Mouse (Mus musculus): Measurements from ENCODE around the gene Polq. TPM values are rescaled to one million over a fixed set of nuclear protein-coding genes. Genes with fewer than 3 reads are reported as not detected.

The Polq gene
- 16.0 and 16.5 TPM in 2 replicates for polyA plus RNA-seq (2016; fragmentation: Nextera tagmentation; extraction: Ambion mirVana)

DNA sequence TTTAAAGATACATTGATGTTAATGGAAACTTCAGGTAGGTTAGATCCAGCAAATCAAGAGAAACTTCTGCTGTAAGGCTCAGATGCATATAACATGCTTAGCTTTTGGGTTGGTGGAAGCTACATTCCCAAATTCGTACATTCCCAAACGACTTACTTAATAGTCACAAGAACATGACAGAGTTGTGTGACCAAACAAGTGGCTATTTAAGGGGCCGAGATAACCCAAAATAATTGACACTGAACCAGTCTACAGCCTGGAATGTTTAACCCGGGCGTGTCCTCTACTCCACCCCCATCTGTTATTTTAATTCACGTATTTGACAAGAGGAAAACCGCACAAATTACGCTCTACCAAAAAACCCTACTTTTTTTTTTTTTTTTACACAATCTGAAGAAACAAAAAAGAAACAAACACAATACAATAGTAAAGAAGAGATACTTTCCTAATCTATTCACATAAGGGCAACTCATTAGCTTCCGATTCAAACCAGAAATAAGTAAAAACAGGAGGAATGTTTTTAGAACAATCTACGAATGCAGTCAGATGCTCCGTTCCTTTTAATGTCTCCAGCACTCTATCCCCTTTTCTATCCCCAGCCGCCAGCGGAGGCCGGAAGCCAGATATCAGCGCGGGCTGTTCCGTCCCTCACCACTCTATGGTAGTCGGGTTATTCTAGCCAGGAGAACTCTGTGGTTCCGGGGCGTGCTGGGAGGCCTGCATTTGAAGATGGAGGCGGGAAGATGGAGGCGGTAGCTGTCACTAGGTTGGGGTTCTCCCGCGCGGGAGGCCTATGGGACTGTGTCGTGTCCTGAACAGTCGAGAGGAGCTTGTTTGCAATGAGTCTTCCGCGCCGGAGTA is at the start of gene Polq:
Gene Polq, plus strand, starts transcription at position 726 of the 861 bp plus-strand sequence.
- Histone ChIP-seq H3K36me3 (peaks cover 15% of the 10 kb centered on the region), H3K4me3 (peak within 1 kb of the TSS; percentile 93), H3K27ac (peak within 1 kb of the TSS; percentile 88), H3K27me3 (ENCODE audit: low read depth, poor library complexity, severe bottlenecking) (no peaks in the 10 kb centered on the region), H3K4me1 (peaks cover 14% of the 10 kb centered on the region; the same call in 1 of the 2 replicates), H3K9me3 (replicated peaks) (no peaks in the 10 kb centered on the region)
- peak; percentile 91 for DNase-seq (ENCODE audit: low spot score)
- WGBS = 8% methylated on average over 30 of the region's 30 CpGs

DNA sequence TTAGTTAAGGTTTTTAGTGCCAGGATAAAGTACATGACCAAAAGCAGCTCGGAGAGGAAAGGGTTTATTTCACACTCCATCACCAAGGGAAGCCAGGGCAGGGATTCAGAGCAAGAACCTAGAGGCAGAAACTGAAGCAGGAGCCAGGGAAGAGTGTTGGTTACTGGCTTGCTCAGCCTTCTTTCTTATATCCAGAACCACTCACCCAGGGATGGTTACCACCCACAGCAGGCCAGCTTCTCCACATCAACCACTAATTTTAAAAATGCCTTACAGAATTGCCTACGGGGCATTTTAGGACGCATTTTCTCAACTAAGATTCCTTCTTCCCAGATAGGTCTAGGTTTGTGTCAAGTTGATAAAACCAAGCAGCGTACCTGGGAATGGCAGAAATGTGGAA is 48.2 kb upstream of the Polq start:
- H3K36me3 ChIP-seq = no peaks in the 10 kb centered on the region
- H3K27me3 ChIP-seq (ENCODE audit: low read depth, poor library complexity, severe bottlenecking) = no peaks in the 10 kb centered on the region
- H3K27ac ChIP-seq = no peak overlapping the region
- WGBS = 84% methylated on average over 4 of the region's 4 CpGs
- no peaks in the 10 kb centered on the region for H3K9me3 ChIP-seq (replicated peaks)
- DNase-seq (ENCODE audit: low spot score) = no peak
- no peak overlapping the region for H3K4me3 ChIP-seq
- 0 out of 2 replicates have a peak, but pooled peaks cover 3% of the 10 kb centered on the region for H3K4me1 ChIP-seq

DNA sequence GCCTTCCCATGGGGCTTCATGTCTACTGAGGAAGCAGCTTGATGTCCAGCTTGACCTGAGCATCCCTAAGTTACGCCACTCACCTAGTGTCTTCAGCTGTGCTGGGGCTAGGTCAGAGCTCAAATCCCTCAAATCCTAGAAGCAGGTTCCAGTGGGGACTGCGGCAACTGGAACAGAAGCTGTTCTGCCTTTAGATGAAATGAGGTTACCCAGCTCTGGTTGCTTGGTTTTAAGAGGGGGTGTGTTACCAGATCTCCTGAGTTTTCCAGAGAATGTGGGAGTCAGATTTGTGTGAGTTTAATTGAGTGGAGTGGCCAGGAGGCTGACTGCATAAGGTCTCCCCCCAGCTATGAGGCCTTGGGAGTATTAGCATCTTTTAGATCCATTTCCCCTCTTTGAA is 32.5 kb upstream of the Polq start:
- WGBS = 92% methylated on average over 2 of the region's 2 CpGs
- Histone ChIP-seq H3K9me3 (replicated peaks) (no peaks in the 10 kb centered on the region), H3K36me3 (no peaks in the 10 kb centered on the region), H3K27ac (no peak overlapping the region), H3K4me3 (no peak overlapping the region), H3K27me3 (ENCODE audit: low read depth, poor library complexity, severe bottlenecking) (no peaks in the 10 kb centered on the region), H3K4me1 (no peaks in the 10 kb centered on the region)
- no peak for DNase-seq (ENCODE audit: low spot score)

DNA sequence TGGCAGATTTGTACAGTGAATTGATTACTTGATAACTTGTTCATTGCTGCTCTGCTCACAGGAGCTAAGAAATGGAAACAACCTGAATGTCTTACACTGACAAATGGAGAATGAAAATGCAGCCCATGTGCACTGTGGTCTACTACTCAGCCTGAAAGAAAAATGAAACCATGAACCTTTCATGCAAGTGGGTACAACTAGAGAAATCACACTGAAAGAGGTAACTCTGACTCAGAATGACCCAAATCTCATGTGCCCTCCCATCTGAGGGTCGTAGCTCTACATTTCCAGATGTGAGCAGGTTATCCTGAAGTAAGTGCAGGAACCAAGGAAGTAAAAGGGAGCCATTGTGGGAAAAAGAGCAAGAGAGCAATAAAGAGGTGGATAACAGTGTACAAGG is 27.8 kb upstream of the Polq start:
- H3K27me3 ChIP-seq (ENCODE audit: low read depth, poor library complexity, severe bottlenecking) = no peaks in the 10 kb centered on the region
- H3K27ac ChIP-seq = no peak overlapping the region
- no peak overlapping the region for H3K4me3 ChIP-seq
- DNase-seq (ENCODE audit: low spot score) = no peak
- 0 out of 2 replicates have a peak, but pooled peaks cover 3% of the 10 kb centered on the region for H3K4me1 ChIP-seq
- H3K36me3 ChIP-seq = no peaks in the 10 kb centered on the region
- no peaks in the 10 kb centered on the region for H3K9me3 ChIP-seq (replicated peaks)
- 82% methylated on average over 1 of the region's 1 CpGs for WGBS

DNA sequence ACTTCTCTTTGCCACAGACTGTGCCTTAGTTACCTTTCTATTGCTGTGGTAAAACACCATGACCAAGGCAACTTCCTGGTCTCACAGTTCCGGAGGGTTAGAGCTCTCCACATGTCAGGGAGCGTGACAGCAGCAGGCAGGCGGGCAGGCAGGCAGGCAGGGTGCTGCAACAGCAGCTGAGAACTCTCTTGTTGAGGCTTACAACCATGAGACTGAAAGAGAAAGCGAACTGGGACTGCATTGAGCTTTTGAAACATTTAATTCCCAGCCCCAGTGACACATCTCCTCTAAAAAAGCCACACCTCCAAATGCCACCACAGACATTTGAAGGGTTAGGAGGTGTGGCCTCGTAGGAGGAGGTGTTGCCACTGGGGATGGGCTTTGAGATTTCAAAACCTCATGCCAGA is 25.9 kb upstream of the Polq start:
- no peaks in the 10 kb centered on the region for H3K36me3 ChIP-seq
- H3K27ac ChIP-seq = no peak overlapping the region
- H3K4me3 ChIP-seq = no peak overlapping the region
- no peaks in the 10 kb centered on the region for H3K9me3 ChIP-seq (replicated peaks)
- no peaks in the 10 kb centered on the region for H3K27me3 ChIP-seq (ENCODE audit: low read depth, poor library complexity, severe bottlenecking)
- DNase-seq (ENCODE audit: low spot score) = no peak
- WGBS = 64% methylated on average over 5 of the region's 5 CpGs
- peaks cover 19% of the 10 kb centered on the region for H3K4me1 ChIP-seq

DNA sequence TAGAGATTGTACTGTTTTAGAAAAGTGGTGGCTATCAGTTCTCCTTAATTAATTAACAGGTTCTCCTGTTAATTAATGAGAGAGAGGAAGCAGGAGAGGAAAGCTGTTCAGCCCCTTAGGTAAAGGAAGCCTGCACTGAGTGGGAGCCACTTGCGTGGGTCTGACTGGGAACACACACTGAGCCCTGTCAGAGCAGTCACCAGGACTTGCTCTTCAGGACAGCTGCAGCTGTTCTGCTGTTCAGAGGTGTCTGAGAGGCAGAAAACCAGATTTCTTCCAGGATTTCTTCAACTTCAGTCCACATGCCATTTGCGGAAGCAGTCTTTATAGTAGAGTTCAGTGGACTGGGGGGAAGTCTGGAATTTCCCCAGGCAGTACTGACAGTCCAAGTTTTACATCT is 24.2 kb upstream of the Polq start:
- DNase-seq (ENCODE audit: low spot score) = no peak
- H3K4me3 ChIP-seq = no peak overlapping the region
- no peaks in the 10 kb centered on the region for H3K36me3 ChIP-seq
- H3K4me1 ChIP-seq = peaks cover 19% of the 10 kb centered on the region
- H3K27ac ChIP-seq = no peak overlapping the region
- H3K27me3 ChIP-seq (ENCODE audit: low read depth, poor library complexity, severe bottlenecking) = no peaks in the 10 kb centered on the region
- WGBS = 83% methylated on average over 2 of the region's 2 CpGs
- H3K9me3 ChIP-seq (replicated peaks) = no peaks in the 10 kb centered on the region

DNA sequence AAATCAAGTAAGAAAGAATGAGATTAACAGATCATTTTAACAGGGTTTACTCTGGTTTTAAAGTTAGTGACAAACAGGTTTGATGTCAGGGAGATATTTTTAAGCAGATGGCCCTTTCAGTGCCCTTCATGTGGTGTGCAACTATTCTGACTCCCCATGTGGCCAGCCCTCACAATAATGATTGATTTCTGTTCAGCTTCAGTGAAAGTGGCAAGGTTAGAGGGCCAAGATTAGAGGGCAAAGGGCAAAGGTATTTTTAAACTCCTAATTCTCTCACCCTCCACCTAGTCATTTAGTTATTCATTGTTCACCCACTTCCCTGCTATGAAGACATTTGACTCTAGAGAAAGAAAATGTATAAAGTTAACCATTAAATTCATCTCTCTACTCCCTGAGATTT is 23.5 kb upstream of the Polq start:
- Histone ChIP-seq H3K4me3 (no peak overlapping the region), H3K27ac (no peak overlapping the region), H3K27me3 (ENCODE audit: low read depth, poor library complexity, severe bottlenecking) (no peaks in the 10 kb centered on the region), H3K9me3 (replicated peaks) (no peaks in the 10 kb centered on the region), H3K4me1 (peaks cover 19% of the 10 kb centered on the region), H3K36me3 (no peaks in the 10 kb centered on the region)
- DNase-seq (ENCODE audit: low spot score) = no peak

DNA sequence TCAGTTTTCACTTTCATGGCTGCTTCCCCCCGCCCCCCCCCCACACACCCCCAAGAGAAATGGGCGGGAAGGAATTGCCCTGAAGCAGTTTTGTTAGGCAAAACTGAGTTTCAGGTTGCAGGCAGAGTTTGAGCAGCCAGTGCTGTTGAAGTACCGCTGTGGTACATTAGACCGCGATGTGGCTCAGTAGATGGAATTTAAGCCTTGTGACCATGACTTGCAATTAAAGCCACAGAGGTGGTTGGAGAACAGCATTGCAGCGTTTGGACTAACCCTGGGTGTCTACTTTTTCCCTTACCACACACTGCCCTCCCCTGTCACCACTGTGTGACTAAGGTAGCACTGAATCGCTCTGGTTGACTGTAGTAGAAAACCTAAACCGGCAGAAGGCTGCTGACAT is 22.1 kb upstream of the Polq start:
- H3K4me3 ChIP-seq = no peak overlapping the region
- no peak overlapping the region; the same call in 1 of the 2 replicates for H3K27ac ChIP-seq
- 68% methylated on average over 8 of the region's 8 CpGs for WGBS

DNA sequence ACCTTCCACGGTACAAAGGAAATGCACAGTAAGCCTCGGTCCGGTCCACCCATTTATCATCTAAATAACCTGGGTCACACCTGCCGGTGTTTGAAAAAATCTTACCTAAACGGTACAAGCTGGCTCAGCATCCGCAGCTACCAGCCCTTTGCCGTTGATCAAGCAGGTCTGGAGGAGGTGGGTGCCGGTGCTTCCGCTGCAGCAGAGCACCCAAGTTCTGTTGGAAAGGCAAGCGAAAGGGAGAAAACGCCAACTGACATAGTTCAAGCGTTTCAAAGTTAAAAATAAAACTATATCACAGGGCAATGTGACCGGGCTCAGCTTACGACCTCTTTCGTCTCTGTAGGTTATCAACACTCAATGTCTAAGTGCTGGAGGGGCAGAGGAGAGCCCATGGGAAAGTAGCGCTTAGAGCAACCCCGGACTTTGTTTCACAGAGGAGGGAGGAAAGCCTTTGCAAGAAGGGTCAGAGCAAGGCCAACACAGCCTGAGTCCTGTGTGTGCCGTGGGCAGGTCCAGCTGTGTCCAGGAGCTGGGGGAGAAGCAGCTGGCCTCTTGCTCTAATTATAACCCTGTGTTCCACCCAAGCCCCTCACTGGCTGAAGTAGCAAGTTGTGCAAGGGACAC is 21.5 kb upstream of the Polq start, which contains the start of gene Fbxo40:
Gene Fbxo40, minus strand, starts transcription at position 469 of the 627 bp plus-strand sequence.
- Histone ChIP-seq H3K4me3 (no peak within 1 kb of the TSS), H3K27me3 (ENCODE audit: low read depth, poor library complexity, severe bottlenecking) (no peaks in the 10 kb centered on the region), H3K9me3 (replicated peaks) (no peaks in the 10 kb centered on the region), H3K4me1 (peaks cover 19% of the 10 kb centered on the region), H3K36me3 (no peaks in the 10 kb centered on the region), H3K27ac (peak within 1 kb of the TSS; percentile 32)
- 76% methylated on average over 18 of the region's 18 CpGs for WGBS
- DNase-seq (ENCODE audit: low spot score) = peak; percentile 41

More for the DNA sequence above, 22.1 kb upstream of the Polq start:
- no peak for DNase-seq (ENCODE audit: low spot score)
- H3K9me3 ChIP-seq (replicated peaks) = no peaks in the 10 kb centered on the region
- H3K36me3 ChIP-seq = no peaks in the 10 kb centered on the region
- no peaks in the 10 kb centered on the region for H3K27me3 ChIP-seq (ENCODE audit: low read depth, poor library complexity, severe bottlenecking)
- peaks cover 19% of the 10 kb centered on the region for H3K4me1 ChIP-seq

DNA sequence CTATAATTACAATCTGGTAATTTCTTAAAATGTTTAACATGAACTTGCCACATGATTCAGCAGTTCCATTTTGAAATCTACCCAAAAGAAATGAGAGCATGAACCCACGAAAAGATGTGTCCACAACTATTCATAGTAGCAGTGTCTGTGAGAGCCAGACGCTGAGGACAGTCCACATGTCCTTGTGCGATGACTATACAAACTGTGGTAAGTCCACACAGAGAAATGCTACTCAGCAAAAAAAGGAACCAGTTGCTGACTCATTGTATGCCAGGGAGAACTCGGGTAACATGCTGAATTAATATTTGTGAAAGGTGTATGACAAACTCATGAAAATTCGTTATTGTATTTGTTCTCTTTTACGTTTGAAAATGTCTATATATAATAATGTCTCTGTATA is 13.9 kb upstream of the Polq start:
- DNase-seq (ENCODE audit: low spot score) = no peak
- WGBS = 87% methylated on average over 6 of the region's 6 CpGs
- Histone ChIP-seq H3K27ac (no peak overlapping the region), H3K9me3 (replicated peaks) (no peaks in the 10 kb centered on the region), H3K4me1 (no peaks in the 10 kb centered on the region), H3K36me3 (no peaks in the 10 kb centered on the region), H3K4me3 (no peak overlapping the region), H3K27me3 (ENCODE audit: low read depth, poor library complexity, severe bottlenecking) (no peaks in the 10 kb centered on the region)

DNA sequence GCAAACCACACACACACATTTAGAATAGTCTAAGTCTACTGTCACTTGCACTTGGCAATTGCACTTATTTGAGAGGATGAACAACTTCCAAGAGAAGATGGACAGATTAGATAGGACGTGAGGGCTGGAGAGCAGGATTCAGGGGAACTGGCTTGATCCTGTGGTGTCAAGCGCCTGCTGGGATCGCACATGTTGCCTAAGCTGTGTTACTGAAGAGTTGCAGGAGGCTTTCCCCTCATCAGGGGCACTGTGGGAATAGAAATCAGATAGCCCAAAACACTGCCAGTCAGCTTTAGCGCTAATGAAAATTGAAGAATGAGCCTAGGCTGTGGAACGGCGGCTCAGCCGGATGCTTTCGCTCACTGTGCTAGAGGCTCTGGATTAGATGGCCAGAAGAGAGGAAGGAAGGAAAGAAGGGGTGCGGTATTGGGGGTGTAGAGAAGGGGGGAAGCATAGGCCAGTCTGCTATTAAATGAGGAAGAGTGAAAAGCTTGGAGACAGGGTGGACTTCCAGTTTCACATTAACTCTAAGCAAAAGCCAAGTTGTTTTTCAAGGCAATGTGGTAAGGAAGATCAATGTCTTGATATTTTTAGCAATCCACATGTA is 12.1 kb upstream of the Polq start:
- Histone ChIP-seq H3K9me3 (replicated peaks) (no peaks in the 10 kb centered on the region), H3K36me3 (no peaks in the 10 kb centered on the region), H3K27me3 (ENCODE audit: low read depth, poor library complexity, severe bottlenecking) (no peaks in the 10 kb centered on the region), H3K4me3 (no peak overlapping the region), H3K27ac (no peak overlapping the region), H3K4me1 (no peaks in the 10 kb centered on the region)
- no peak for DNase-seq (ENCODE audit: low spot score)
- WGBS = 82% methylated on average over 9 of the region's 9 CpGs

DNA sequence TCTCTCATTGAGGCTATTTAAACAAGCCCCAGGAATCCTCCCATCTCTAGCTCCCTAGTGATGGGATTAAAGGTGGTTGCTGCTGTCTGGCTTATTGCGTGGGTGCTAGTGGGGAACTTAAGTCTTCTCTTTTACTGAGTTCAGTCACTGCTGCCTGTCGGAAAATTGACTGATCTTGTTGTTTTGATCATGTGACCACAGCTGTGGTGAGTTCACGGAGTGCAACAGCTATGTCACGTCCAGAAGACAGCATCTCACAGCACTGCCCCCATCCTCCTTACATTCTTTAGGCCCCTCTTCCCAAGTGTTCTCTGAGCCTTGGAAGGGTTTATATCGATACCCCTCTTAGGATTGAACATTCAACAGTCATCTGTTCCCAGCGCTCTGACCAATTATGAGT is 2.3 kb upstream of the Polq start:
- Histone ChIP-seq H3K27me3 (ENCODE audit: low read depth, poor library complexity, severe bottlenecking) (no peaks in the 10 kb centered on the region), H3K36me3 (0 out of 2 replicates have a peak, but pooled peaks cover 3% of the 10 kb centered on the region), H3K9me3 (replicated peaks) (no peaks in the 10 kb centered on the region), H3K27ac (no peak overlapping the region), H3K4me1 (peaks cover 14% of the 10 kb centered on the region; the same call in 1 of the 2 replicates), H3K4me3 (no peak overlapping the region)
- no peak for DNase-seq (ENCODE audit: low spot score)
- 80% methylated on average over 6 of the region's 6 CpGs for WGBS

DNA sequence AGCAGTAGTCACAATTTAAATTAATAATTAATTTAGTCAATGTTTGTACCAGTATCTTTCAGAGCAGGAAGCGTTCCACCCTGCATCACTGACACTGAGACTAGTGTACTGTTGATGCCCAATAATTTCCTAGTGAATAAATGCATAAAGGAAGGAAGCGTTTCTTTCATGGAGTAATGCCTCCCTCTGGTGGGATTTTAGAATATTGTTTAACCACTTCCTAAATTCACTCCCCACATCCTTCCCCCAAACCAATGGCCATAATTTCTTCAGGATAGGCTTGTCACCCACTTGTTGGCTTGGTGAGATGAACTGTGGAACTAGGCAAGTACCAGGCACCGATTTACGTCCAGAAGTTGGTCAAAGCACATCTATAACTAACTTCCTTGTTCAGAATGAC is 1.2 kb upstream of the Polq start:
- H3K36me3 ChIP-seq = peaks cover 11% of the 10 kb centered on the region; the same call in 1 of the 2 replicates
- H3K9me3 ChIP-seq (replicated peaks) = no peaks in the 10 kb centered on the region
- H3K27me3 ChIP-seq (ENCODE audit: low read depth, poor library complexity, severe bottlenecking) = no peaks in the 10 kb centered on the region
- peaks cover 14% of the 10 kb centered on the region; the same call in 1 of the 2 replicates for H3K4me1 ChIP-seq
- no peak for DNase-seq (ENCODE audit: low spot score)
- 77% methylated on average over 4 of the region's 4 CpGs for WGBS
- no peak overlapping the region for H3K4me3 ChIP-seq
- H3K27ac ChIP-seq = no peak overlapping the region

Data from limb, embryonic 10.5 days (tissue).